Mouse (Mus musculus) 3T3-L1 (cell line): Measurements from ENCODE around the gene Kctd12.

Experiments used
- DNase-seq: peaks from one replicate; pipeline ENCODE4 v3.0.0-alpha.2; 2015; ENCODE audit warnings: low read depth, low spot score

Gene Kctd12

DNA sequence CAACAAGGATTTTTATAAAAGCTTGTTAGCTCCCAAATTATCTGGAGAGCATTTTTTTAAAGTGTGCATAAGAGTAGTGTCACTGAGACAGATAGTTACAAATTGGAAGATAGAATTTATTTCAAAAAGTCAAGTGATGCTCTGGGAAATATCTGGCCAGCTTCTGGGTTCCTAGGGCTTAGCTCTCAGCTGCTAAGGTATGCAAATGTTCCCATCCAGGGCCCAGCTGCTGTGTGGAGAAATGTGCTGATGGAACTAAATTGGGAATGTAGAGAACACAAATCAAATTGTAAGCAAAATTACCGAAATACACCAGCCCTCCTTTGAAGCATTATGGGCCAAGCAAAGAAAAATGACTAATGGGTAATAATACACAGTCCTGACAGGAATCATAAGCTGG, 16.6 kb downstream of the Kctd12 start:
- no peak for DNase-seq

GRCm38 (mm10) chr14:102962019-102962418, 20.4 kb downstream of the Kctd12 start:
- no peak for DNase-seq

- DNase-seq: no peak
These were observed 28.9 kb downstream of the Kctd12 start for GRCm38 (mm10) chr14:102953511-102953910.

DNA sequence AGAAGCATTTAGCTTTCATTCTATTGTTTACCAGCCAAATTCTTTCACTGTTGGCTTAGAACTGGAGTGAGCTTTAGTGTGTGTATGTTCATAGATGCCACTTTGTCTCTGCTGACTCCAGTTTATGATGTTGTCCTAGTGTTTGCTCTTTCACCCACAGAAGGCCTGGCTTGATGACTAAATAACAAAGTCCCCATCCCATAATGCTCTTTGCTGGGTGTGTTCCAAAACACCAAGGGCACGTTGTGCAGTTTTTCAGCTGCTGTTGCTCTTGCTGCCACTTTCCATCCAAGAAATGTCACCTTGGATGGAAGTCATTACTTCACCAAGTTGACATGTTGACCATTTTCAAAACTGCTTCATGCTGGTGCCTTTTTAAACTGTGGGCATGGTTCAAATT, 30.5 kb downstream of the Kctd12 start:
- DNase-seq: no peak

DNA sequence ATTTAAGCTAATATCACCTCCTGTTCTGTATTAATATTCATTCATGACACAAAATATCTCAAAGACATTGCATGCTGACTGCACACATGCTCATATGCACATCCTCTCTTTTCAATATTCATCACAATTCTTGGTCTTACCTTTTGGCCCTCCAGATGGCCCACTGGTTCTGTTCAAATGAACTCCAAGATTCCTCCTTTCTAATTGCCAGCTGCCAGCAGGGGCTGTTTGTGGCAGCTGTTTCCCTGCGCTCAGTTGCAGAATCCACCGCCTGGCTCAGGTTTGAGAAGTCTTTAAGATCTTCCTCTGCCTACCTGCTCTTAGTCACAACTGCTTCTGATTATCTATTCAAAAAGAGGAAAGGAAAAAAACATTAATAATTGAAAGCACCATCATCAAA, 34.6 kb downstream of the Kctd12 start:
- DNase-seq: no peak

DNA sequence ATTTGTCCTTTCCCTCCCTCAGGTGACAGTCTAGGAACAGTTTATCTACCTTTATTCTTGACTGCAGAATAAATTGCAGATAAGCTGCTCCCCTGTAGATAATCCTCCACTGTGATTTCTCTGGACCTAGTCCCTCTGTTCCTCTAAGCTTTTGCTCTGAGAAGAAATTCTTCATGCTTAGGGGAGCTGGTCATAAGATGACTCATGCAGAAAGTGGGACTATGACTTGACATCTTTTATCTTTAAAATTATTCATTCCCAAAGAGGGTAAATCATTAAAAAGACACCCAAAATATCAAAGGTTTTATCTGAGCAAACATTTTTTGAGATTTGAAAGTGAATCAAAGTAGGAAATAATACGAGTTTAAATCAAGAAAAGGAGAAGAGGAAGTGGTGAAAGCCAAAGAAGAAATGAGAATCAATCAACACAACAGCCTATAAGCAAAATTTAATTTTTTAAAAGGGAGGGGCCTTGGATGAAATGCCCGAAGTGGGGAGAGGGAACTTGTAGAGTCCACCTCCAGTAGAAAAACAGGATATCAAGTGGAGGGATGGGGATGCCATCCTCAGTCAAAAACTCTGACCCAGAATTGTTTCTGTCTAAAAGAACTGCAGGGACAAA, 40.1 kb downstream of the Kctd12 start:
- no peak for DNase-seq

DNA sequence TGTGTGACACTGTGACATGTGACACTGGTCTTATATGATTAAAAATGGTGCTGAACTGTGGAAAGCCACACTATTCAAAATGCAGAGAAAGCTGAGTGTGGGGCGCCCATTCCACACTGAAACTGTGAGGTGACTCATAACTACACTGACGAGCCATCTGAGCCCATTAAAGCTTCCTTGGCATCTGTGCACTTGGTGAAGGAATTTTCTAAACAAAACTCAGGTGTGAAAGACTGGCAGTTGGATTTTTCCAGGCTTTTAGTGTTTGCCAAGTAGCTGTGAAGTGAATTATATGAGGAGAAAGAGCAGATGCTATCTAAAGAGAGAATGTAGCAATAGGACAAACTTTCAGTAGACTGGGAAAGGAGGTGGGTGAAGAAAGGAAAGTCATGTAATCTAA, 47.6 kb downstream of the Kctd12 start:
- DNase-seq: no peak

- DNase-seq: no peak
These were observed 51.5 kb downstream of the Kctd12 start for GRCm38 (mm10) chr14:102930933-102931332.

DNA sequence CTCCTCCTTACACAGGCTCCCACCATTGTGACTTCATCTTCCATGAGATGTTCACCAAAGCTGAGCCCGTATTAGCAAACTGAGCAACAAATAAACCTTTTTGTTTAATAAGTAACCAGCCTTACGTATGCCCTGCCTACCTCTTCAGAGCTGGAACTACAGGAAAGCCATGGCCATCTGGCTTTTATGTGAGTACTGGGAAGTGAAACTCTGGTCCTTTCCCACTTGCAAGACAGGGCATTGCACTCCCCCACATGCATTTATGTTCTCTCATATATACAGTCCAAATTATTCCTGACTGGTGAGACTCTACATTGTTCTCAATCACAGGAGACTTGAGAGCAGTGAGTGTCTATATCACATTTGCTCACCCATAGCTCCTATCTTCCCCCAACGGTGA, 52.9 kb downstream of the Kctd12 start:
- DNase-seq: no peak

GRCm38 (mm10) chr14:102927847-102928466, 54.5 kb downstream of the Kctd12 start:
- DNase-seq: no peak
